Mouse (Mus musculus) heart, adult 2 months (tissue): Measurements from ENCODE around the gene Lmntd1.

Source experiments
- CTCF ChIP-seq: fragments of 200-600 bp; IDR thresholded peaks from 2 replicates; pipeline ENCODE4 v1.8.1; 2022; ENCODE audit warnings: antibody characterized with exemption, mild to moderate bottlenecking, moderate library complexity
- POLR2A ChIP-seq: fragments of 200-500 bp; IDR thresholded peaks from 2 replicates; pipeline ENCODE4 v1.6.1; 2011; ENCODE audit warnings: mild to moderate bottlenecking, low read depth, low read length, control low read depth; ENCODE audit not compliant: insufficient read depth

DNA sequence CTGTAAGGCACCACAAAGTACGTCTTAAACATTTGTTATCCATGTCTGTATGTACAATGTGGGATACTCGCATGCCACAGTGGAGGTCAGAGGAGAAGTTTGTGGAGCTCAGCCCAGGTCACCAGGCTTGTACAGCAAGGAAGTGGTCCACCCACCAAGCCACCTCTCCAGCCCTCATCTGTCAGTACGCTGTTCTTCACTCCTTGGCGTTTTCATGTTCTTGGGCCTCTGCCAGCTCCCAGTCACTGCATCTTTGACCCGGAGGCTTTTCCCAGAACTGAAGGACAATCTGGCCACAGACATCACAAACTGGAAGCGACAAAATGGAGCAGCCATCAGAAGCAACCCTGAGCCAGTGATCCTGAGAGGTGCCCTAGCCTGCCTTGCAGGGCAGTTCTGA, 24.1 kb upstream of the Lmntd1 start:
- TF ChIP-seq CTCF (no peak), POLR2A (no peak)
